Mouse (Mus musculus): ENCODE measurements at regions not wholly inside any gene's neighbourhood (a gene's known extent, or its start where the extent isn't known, plus 50 kb on each side); places are given as distances from the start of the nearest gene placed in this dataset.
A peak's percentile ranks its signal among the peaks of the same experiment; 100 is the strongest.

DNA sequence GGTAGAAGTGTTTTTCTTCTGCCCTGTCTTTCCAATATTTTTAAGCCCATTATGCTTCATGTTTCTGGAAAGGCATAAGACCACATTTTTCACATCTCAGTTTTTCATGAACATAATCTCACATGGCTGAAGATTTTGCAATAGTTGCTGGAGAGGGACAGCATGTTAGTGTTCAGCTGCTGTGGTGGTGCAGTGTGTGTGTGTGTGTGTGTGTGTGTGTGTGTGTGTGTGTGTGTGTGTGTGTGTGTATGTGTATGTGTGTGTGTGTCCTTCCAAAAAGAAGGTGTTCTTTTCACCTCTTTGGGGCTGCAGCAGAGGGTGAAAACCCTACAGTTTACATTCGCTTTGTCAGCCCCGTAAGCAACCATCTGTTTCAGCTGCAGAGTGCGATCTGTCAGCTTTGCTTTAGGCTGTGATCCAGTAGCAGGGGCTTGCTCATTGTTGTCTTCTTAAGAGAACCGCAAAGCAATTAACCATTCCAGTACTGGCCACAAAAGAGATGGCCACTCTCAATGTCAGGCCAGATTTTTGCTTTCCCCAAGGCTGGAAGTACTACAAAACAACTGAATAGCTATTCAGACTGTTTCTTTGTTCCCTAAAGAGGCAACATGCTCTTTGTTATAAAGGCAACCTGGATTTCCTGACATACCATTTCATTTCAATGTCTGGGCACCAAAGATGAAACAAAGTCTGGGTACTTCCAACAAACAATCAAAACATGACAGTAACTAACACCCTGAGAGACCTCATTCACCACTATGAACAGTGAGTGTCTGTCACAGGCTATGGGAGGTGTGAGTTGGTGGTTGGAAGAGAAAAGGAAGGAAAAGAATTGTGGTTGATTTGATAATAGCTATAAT, 520.2 kb upstream of the Cited2 start:
- no peak for DNase-seq

DNA sequence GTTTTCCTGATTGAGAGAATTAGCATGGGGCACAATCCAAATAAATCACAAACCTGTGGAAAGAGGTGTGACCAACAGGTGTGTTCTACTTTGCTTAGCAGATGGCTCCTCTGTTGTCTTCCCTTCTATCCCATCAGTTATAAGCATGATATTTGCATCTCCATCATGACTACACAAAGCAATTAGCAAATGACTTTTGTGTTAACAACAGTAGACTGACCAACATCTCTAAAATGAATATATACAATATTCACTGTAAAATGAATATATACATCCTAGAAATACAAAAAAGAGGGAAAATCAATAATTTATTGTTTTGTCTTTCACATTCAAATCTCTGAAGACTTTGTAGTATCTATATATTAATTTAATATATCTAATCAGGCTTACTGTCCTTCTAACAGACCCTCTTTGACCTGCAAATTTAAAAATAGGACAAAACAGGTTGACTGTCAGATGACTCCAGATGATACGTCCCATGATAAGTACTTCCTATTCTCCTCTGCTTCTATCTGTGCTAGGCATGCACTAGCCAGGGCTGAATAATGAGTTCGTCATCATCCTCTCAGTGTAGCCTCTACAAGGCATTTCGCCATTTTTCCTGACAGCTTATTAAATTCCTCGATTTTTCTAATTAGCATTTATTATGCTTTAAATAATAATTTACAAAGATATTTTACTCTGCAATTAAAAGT, 519.5 kb upstream of the Cited2 start:
- no peak for DNase-seq

DNA sequence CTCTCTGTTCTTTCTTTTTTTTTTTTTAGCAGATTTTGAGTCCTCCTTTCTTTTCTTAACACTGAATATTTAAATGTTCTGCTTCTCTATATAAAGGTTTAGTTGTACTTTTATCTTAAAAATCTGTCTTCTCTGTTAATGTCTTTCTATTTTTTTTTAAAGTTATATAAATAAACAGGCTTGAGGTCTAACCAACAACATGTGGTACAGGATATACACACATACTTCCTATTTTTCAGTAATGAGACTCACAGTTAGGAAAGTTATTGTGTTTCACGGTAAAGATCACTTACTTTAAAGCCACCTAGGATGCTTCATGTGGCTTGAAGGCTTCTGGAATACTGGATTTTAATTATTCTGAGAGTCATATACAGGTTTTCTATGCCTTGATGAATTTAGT, 518.9 kb upstream of the Cited2 start:
- no peak for DNase-seq

DNA sequence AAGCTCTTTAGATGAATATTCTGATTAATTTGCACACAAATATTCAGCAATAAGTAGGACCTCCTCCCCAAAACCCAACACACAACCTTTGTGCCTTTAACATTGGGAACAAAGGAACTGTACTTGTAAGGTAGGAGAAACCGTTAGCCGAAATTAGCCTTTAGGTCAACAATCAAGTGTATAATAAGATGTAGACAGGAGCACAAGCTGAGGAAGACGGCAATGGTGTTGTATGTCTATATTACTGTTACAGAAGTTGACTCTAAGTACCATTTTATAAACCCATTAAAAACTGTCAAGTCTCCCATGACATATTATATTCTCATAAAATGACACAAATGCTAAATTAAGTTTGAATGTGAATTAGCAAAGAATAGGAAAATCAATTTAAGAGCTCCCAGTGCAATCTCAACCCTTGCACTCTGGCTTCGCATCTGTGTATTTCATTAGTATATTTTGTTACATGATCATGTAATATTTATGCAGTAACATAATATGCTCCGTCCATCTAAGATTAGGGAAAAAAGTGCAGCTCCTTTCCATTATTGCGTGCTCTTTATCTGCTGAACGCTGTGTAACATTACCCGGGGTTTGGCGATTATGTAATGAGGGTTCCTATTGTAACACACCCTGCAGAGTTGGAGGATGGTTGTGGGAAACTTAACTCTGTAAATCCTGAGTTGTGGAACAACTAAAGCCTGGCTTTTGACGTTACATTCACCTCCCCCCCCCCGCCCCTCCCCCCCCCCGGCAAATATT, 510.3 kb upstream of the Cited2 start:
- no peak for DNase-seq

DNA sequence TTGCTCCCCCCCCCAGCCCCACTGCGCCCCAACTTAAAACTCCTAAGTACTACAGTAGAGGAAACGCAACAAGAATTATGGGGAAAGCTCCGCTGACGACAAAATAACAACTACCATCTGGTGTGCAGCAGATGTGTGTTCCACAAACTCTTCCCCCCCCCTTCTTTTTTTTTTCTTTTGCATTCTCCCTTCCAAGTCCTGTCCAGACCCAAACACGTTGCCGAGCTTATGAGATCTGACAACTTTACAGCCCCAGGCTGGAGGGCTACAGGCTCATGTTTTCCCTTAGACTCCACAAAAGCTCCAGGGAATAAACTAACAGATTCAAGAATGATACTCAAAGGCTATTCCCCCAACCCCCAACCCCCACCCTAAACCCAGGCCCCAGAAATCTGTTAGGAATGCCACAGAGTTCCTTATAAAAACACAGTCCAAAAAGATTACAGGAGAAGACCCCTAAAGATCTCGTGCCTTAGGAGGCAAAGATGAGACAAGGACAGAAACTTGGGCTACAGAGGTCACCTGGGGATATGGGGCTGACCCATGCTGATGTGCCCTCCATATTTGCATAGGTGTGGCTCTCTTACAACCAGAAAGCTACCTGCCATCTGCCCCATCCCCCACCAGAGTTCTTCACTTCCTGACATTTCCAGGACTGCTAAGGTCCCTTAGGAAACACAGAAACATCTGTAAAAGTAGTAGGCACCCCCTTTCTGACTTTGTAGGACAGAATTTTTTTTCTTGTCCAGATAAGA, 509.5 kb upstream of the Cited2 start:
- no peak for DNase-seq

DNA sequence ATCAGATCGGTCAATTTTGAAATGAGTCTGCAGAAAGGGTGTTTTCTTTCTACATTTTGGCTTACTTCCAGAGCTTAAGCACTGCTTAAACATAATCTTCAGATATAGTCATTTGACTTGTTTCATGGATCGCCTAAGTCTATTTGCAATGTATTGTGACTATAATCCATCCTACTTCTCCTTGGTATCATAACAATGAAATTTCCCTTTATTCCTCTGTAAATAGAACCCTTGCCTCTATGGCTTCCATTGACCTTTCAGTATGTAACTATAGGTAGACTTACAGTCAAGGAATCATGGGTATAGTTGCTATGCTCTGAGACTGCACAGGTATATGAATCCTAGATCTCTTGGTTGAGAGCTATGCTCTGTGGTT, 509.0 kb upstream of the Cited2 start:
- no peak for DNase-seq

DNA sequence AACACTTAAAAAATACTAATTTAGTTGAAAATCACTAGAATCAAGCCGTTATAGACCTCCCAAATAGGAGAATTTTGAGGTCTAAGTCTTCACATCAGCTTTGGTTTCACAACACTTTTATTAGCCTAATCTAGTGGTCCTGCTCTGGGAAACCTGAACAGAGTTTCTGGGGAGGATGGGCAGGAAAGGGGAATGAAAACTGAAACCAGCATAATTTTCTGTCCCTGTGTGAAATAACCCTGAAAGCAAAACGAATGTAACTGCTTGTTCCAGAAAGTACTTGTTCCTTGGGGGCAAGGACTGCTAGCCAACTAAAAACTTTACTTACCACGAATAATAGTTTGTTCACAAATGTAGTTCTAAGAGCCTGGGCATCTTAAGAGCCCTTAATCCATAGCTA, 508.0 kb upstream of the Cited2 start:
- no peak for DNase-seq

DNA sequence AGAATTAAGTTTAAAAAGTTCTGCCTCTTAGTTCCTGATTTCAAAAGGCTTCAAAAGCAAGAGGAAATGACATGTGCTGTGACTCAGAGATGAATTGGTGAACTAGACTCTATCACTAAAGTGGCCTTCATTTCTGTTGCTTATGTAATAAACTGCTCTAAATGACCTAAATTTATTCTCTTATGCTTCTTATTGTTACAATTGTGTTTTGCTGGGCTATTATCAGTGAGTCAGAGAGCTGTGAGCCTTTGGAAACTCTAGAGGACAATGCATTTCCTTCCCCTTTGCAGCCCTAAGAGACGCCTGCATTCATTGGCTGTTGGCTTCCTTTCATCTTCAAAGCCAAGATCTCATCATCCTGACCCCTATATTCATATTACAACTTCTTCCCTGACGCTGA, 501.5 kb upstream of the Cited2 start:
- peak; percentile 16 to 21 for DNase-seq

DNA sequence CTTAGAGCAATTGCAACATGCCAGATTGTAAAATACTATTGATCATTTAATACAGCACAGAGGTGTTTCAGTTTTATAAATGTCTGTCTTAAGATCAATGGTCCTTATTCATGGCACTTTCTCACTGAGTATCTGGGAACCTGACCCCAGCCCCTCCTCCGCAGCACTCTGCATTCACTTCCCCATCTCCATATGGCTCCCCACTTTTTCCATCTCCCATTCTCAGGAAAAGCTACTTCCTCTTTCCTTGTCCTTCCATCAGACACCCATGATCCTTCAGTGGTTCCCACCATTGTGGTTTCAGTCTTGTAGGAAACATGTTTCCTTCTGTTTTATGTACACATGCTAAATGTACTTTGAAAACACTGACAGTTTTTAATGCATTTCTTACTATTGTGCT, 497.3 kb upstream of the Cited2 start:
- no peak for DNase-seq

DNA sequence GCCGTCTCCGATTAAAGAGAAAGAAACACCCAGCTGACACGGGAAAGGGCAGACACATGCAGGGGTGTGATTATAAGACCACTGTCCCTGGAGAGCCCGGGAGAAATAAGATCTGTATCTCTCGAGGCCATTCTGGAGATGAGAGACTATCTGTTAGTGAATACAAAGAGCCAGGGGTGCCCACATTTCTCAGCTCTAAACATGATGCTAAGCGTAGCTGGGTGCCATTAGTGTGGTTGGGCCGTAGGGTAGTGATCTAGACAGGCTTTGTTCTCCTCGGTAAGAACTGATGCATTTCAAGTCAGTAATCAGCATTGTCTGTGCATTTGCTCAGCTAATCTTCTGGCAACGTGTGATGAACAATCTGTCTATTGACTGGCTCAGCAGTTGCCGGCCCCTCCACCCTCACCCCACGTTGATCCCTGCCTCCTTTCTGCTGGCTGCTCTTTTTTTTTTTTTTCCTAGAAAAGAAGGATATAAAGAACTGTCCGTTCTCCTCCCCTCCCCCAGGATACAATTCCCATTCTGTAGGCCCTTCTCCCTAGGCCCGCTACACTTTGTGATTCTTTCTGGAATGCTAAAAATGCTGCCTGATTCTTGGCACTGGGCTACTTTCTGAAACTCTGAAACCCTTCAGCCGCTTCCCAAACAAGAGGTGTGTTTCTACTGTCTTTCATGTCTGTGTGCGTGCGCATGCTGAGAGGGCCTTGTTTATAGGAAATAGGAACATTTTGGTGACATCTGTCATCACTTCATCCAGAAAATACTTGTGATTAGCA, 492.8 kb upstream of the Cited2 start:
- no peak for DNase-seq

DNA sequence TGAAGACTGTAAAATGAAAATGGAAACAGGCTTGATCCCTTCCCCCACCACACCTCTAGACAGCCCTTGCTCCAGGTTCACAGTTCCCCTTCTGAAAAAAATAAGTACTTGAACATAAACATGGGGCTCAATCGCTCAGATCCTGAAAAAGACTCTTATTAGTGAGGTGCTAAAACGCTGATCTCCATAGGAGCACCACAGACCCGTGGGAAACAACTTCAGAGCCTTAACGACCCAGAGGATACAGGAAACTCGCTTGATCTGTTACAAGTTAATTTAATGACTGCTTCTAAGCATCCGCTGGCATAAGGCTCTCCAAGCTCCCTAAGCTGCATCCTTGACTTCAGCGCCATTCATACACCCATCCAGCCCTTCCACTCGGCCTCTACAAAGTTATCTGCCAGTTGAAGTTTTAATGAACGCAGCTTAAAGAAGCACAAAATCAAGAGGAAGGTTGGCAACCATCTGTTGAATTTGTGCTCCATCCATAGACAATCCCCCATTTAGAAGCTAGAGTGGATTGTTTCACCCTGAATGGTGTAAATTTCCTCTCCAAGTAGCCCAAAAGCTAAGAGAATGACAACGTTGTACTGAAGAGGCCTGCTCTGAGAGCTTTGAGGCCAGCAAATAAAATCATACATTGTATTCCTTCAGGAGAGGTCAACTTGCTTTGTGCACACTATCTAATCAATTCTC, 486.9 kb upstream of the Cited2 start:
- DNase-seq: no peak

DNA sequence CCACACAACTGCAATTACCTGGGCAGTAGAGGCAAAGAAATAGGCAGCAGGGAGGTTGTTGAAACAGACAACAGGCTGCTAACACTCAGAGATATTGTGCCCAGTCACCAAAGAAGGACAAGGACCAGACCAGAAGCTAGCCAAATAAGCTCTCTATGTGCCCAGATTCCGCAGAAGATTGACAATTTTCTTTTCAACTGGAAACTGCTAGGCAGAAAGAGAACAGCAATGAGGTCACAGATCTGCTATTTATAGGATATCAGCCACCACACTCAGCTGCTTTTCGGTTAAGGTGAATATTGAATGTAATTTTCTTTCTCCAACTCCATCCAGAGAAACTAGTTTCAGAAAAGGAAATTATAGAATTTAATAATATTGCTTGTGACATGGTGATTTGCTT, 486.3 kb upstream of the Cited2 start:
- DNase-seq: no peak

DNA sequence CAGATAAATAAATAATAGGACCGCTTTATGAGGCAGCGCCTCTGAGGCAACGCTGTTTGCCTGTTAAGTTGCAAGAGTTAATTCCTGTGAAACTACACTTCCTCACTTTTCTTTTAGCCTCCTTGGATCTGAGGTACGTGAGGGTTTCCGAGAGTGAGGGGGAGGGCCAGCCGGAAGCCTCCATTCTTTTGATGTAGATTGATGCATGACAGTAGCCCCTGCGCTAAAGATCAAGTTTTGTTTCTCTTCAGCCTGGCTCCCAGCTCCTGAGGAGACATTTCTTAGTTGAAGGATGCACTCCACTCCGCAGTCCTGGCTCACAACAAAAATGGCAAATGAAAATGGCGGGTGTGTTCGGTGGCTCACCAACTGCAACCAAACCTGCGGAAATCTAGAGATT, 485.6 kb upstream of the Cited2 start:
- no peak for DNase-seq

DNA sequence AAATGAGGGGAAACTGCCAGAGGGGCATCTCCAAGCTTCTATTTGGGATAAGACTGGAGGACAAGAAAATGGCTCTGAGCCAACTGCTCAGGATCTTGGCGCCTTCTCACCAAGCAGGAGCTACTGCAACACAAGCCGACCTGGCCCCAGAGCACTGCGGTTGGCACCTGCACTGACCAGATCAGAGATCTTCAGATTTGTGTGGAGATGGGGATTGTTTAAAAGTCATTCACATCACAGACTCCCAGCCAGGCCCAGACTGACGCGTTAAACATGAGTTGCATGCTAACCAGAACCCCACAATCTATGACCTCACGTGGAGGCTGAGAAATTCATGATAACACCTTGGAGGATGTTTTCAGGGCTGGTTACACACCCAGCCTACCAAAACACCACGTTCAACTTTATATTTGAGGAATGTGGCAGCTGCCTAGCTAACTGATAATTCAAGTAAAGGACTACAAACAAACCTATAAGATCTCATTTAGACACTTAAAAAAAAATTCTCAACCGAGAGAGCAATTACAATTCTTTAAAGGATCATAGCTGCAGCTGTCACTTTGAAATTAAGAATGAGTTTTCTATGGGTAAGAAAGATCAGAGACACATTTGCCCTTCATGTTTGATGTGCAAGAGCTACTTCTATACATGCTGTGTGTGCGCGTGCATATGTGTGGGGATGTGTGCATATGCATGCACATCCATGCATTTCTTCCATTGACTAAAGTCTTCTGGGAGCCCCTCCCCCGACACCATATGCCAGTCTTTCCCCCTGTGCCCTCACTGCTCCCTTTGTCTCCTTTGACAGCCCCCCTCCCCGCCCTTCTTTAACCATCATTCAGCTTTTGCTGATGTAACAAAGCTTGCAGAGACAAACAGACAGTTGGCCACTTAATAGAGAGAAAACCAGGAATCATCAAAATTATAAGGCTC, 484.8 kb upstream of the Cited2 start:
- DNase-seq: no peak

DNA sequence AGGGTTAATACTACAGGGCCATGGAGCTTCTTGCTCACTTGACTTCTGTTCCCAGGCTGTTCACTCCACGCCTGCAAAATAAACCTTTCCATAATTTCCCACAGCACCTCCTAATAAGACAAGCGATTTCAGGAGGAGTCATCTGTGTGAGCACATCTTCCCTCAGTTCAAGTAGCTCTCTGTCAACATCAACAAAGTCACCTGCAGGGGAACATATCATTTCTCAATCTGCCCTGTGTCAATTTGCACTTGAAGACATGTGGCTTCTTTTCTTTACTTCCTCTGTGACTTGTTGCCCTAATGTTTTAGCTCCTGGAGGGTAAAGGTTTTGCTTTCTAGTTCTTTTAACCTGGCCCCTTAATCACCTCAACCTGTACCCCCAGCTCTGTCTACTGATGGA, 474.7 kb upstream of the Cited2 start:
- DNase-seq: no peak

DNA sequence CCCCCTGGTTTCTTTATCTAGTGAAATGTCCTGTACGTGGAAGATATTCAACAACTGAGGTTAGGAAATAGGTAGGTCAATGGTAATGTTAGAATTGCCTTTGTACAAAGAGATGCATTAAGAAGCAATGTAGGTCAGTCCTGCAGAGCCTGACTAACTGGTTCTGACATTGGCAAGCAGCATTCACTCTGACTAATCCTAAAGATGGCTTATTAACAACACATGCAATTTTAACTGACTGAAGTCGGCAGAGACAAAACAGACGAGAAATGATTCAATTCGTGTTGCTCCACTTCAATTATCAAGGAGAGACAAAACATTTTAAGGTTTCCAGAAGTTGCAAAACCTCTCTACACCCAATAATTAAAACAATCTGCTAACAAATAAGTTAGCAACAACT, 470.0 kb upstream of the Cited2 start:
- DNase-seq: no peak

DNA sequence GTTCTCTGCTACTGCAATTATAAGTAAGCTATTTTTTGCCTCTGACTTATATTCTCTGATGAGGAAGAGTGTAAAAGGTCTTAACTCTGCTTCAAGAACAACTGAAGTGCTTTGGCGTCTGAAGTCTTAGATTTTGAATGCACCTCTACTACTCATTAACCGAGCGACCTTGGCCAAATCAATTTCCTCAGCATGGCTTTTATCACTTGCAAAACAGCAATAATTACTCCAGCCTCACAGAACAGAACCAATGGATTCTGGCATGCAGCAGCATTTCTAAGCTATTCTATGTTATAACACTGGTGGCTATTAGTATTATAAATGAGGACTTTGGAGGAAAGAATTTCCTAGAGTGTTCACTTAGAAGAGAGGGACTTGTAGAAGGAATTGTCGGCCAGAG, 462.9 kb upstream of the Cited2 start:
- DNase-seq: no peak

DNA sequence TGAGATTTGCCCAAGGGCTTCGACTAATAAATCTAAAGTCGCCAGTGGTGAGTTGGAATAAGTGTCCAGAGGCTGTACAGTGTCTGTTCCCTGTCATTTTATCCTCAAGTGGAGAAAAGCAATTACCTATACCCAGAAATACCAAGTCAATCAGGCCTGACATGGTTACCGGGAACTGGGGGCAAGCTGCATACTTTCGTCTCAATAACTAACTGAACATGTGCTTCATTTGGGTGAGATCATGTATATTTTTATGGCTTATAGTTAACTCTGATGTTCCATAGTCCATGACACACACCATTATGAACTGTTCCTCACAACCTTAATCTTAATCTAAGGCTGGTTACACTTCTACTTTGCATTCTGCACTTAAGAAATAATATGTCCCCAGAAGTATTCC, 462.4 kb upstream of the Cited2 start:
- no peak for DNase-seq

DNA sequence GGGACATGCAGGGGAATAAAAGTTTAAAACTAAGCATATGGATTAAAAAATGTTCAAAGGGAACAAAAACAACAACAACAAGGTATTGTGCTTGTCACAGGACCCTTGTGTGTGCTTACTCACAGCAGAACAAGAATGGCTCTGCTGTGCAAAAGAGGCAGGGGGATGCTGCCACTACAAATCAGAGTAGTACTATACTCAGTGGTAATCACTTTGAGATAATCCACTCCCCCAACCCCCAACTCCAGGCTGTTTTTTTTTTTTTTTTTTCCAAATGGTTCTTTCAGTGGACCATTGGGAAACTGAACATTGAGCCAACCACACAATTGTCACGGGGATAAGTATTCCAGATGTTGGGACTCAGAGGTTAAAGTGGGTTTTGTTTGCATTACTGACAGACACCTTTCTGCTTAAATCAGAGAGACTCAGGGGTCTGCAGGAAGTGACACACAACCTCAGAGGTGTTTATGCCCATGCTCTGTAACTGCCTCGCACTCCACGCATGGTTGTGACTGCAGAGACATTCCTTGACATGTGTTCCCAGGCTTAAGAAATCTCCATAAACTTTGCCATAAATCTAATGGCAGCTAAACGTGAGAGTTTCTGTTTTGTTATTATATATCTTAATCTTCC, 461.7 kb upstream of the Cited2 start:
- DNase-seq: no peak

All from adrenal gland, postnatal 36 days (tissue).